Mouse (Mus musculus) layer of hippocampus, postnatal 25 days (tissue): ENCODE data around the gene Tmed1. TPM values are rescaled to one million over a fixed set of nuclear protein-coding genes. Genes with fewer than 3 reads are reported as not detected.
A peak's percentile ranks its signal among the peaks of the same experiment; 100 is the strongest.
"Not testable (repeated sequence)": the region's sequence is repeated elsewhere in the genome, so short reads cannot be mapped to it uniquely, and the experiment has no call there.

Experiments
- DNase-seq, 2 experiments: peaks; one replicate each; pipeline ENCODE4 v3.0.0; 2022; ENCODE audit warnings: mixed read lengths in 2 of 2, low spot score in 1 of 2; ENCODE audit errors: extremely low spot score in 1 of 2
- microRNA-seq, 2 experiments: library from miRNA; unstranded; fragments of <30 nt; microRNA quantifications; one replicate each; pipeline ENCODE4 v1.2.0; 2021
- total RNA-seq, 2 experiments: library from RNA; stranded (reverse); gene quantifications; 2 replicates each; pipeline ENCODE4 v1.2.3; 2021

Tmed1 gene
- total RNA-seq, 2 experiments from 2014 or later: 12.9 to 14.0 TPM

DNA sequence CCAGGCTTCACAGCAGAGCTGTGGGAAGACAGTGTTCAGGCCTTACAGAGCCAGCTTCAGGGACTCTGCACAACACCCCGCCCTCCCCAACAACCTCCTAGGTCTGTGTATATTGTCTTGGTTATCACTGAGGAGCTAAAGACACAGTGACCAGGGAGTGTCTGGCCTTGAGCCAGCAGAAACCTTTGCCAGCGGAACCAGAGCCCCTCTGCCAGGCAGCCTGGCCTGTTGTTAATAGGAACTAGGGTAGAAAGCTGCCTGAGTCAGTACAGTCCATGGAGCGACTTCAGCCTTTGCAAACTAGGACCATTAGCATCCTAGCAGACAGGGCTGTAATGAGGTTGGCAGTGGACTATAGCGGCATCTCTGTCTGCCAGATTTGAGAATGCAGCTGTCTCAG is 26.0 kb downstream of the Tmed1 start:
- DNase-seq: no peak

DNA sequence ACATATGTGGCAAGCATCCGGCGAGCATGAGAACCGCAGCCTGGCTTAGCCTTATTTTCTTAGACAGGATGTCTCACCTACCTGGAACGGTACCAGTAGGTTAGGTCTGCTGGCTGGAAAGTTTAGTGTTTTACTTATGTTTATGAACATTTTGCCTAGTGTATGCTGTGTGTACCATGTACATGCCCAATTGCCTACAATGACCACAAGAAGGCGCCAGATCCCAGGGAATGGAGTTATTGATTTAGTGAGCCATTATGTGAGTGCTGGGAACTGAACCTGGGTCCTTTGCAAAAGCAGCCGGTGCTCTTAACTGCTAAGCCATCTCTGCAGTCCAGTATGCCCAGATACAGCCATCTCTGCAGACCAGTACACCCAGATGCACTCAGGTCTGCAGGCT is 32.3 kb downstream of the Tmed1 start:
- DNase-seq: no peak

DNA sequence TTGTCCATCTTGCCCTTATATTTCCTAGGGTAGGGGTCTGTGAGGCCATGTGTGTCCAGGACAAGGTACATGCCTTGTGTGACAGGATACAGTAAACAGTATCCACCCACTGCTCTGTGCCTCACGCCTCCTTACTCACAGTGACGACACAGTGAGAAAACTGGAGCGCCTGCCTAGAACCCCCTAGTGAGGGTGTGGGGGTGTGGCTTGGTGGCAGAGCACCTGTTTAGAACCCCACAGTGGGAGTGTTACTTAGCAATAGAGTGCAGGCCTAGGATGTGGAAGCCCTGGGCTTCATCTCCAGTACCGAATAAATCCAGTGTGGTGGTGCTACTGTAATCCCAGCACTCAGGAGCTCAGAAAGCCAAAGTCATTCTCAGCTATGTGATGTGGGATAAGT is 37.1 kb downstream of the Tmed1 start:
- DNase-seq: no peak

DNA sequence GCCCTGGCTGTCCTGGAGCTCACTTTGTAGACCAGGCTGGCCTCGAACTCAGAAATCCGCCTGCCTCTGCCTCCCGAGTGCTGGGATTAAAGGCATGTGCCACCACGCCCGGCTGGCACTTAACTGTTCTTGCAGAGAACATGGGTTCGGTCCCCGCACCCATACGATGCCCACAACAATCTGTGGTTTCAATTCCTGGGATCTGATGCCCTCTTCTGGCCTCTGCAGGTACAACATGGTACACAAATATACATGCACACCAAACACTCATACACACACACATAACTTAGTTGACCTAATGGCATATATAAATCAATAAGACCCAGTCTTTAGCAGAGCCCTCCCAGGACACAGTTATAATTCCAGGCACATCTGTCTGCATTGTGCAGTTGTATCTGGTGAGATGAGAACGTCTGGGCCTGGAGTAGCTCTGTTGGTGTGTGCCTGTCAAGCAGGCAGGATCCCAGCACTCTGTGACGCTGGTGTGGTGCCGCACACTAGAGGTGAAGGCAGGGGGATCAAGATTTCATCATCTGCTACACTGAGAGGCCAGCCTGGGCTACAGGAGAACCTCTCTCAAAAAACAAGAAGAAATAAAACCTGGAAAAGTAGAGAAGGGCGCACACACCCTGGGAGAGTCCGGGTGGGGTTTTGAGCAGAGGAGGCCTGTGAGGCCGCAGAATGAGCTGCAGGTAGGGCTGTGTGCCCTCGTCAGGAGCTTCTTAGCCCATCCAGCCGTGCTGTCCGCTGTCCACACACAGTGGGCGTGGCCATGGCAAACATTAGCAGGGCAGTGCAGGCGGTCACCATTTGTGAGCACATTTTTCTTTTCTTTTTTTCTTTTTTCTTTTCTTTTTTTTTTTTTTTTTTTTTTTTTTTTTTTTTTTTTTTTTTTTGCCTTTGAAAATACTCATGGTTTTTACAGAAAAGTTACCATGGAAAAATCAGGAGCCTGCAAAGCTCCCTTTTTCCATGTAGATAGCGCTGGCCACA is 40.7 kb downstream of the Tmed1 start:
- peak in 1 of 2 experiments; percentile 64 for DNase-seq

DNA sequence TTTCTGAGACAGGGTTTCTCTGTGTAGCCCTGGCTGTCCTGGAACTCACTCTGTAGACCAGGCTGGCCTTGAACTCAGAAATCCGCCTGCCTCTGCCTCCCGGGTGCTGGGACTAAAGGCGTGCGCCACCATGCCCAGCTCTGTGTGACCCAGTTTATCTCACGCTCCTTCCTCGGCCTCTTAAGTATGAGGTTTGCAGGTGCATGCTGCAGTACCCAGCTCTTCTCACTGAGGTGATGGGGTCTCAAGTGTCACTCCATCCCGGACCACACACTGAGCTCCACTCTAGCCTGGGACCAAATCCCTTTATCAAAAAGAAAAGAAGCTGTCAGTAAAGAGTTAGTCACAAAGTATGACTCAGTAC is 45.5 kb downstream of the Tmed1 start:
- not testable (repeated sequence) for DNase-seq

DNA sequence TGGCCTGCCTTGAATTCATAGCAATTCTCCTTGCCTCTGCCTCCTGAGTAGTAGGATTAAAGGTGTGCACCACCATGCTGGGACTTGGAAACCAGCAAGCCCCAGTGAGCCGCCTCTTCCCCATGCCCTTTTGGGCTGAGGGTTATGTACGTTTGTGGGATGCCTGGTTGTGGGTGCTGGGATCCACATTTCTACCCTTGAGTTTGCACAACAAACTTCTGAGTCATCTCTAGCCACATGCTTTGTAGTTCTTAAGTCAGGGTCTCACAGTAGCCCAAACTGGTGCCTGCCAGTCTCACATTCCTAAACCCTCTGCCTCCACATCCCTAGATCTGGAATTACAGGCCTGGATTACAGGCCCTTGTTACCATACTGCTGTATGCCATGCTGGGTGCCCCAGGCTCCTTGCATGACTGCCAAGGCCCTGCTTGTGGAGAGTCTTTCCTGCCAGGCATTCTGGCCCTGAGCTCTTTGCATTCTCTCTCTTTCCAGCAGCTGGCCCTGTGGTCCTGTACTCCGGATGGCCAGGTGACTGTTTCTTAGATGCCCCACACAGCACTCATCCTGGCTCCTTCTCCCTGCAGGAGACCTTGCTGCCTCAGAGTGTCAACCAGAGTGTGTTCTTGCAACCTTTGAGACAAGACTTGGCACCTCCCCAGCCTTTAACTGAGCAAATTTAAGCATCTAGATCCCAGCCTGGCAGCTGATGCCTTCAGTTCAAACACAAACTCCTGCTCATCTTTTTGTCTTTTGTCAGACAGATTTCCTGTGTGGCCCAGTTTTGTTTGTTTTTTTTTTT is 46.1 kb downstream of the Tmed1 start:
- no peak for DNase-seq

DNA sequence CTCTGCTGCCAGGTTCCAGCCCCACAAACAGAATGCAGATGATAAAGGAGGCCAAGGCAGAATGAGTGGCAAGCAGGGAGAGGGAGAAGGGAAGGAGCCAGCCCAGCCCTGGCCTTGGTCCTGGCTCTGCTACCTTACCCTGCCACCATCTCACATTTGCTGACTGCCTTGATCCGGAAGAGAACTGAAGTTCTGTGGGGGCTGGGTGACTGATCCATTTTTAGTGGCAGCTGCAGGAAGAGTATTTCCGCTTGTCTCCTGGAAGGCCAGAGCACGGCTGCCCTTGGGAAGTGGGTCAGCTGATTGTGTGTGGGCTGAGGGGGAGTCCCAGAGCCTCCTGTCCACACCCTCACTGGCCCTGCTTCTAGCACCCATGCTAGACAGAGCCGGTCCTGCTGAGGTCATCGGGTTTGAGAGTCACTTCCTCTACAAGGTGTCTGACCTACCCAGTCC is 46.9 kb downstream of the Tmed1 start:
- DNase-seq: peak in 1 of 2 experiments; percentile 16

DNA sequence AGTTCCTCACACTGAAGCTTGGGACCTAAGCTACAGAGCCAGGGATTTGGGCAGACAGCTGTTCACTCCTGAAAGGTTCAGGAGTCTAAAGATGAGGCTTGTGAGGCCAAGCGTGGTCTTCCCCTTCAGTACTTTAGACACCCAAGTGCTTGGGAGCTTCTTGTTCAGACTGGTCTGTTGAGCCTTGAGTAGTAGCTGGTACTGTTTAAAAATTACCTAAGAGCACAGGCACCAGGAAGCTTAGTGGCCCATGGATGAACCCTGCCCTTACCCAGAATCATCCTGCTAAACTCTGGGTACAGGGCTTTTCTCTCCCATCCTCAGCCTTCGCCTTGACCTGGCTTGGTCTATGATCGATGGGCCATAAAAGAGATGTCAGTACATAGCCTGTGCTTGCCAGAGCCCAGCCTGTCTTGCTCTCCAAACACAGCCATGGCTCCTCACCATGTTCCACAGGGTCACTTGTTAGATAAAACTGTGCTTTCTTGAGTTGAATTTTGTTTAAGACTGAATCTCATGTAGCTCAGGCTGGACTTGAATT is 49.6 kb downstream of the Tmed1 start:
- DNase-seq: no peak

DNA sequence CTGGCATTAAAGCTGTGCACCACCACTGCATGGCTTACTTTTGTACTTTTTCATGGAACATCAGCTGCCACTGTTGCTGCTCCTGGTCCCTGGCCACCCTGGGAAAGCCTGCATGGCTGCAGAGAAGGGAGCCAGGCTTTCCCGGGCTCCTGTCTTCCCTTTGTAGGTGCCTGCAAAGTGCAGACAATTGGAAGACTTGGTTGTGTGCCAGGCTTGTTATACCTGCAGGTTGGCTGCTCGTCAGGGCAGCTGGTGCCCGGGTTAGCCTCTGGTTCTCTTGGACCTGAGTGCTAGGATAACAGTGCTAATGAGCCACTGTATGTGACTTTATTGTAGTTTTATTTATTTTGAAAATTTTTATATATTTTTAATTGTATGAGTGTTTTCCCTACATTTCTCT is 51.2 kb downstream of the Tmed1 start:
- DNase-seq: no peak

Small RNA genes within 50 kb of the gene (microRNA-seq; reads per million reads assigned to microRNA genes)
- gene Mir199a-1: 0 reads per million in 2 experiments

Other genes with a start within 250 kb of the Tmed1 start
- gene Atg4d, start 245.0 kb downstream of the Tmed1 start, total RNA-seq: 10 to 100 TPM; 39.1 to 40.0 TPM
- 10 to 100 TPM; 36.4 to 48.4 TPM for gene Kri1, start 222.3 kb downstream of the Tmed1 start, total RNA-seq
- 10 to 100 TPM; 53.6 to 61.7 TPM for gene Cdkn2d, start 218.8 kb downstream of the Tmed1 start, total RNA-seq
- gene Ap1m2, start 197.9 kb downstream of the Tmed1 start, total RNA-seq: under 1 TPM; 0.42 to 0.73 TPM
- gene Slc44a2, start 189.6 kb downstream of the Tmed1 start, total RNA-seq: 10 to 100 TPM; 50.8 to 54.6 TPM
- 10 to 100 TPM; 85.6 to 92.6 TPM for gene Ilf3, start 142.4 kb downstream of the Tmed1 start, total RNA-seq
- 10 to 100 TPM; 21.4 to 31.6 TPM for gene Qtrt1, start 98.4 kb downstream of the Tmed1 start, total RNA-seq
- gene Dnm2, start 85.3 kb downstream of the Tmed1 start, total RNA-seq: 10 to 100 TPM; 55.2 to 77.1 TPM
- under 1 TPM; 0.47 to 0.61 TPM for gene AB124611, start 15.9 kb upstream of the Tmed1 start, total RNA-seq
- gene Carm1, start 36.6 kb upstream of the Tmed1 start, total RNA-seq: 10 to 100 TPM; 70.0 to 78.1 TPM
- gene Timm29, start 82.5 kb upstream of the Tmed1 start, total RNA-seq: 10 to 100 TPM; 50.3 to 57.5 TPM
- 10 to 100 TPM; 17.5 to 18.3 TPM for gene Yipf2, start 82.6 kb upstream of the Tmed1 start, total RNA-seq
- gene Smarca4, start 105.9 kb upstream of the Tmed1 start, total RNA-seq: 100 to 1,000 TPM; 115 to 122 TPM
- gene Ldlr, start 213.2 kb upstream of the Tmed1 start, total RNA-seq: 10 to 100 TPM; 20.5 to 20.7 TPM